Mouse (Mus musculus): Measurements from ENCODE around the gene Nek10. TPM values are rescaled to one million over a fixed set of nuclear protein-coding genes. Genes with fewer than 3 reads are reported as not detected.

Gene Nek10
- polyA plus RNA-seq (2014; fragmentation: Illumina TruSeq; extraction: RNeasy Lipid Tissue Mini Kit (QIAGEN cat#74804); ENCODE audit: low read depth, low replicate concordance), result 0.38 TPM

GRCm38 (mm10) chr14:14803115-14803514, at the start of gene Nek10:
Gene Nek10, plus strand, starts transcription at chr14:14803415.

Other genes with a start within 250 kb of the Nek10 start
- gene Slc4a7, start 101.1 kb upstream of the Nek10 start, polyA plus RNA-seq (2014; fragmentation: Illumina TruSeq; extraction: RNeasy Lipid Tissue Mini Kit (QIAGEN cat#74804); ENCODE audit: low read depth, low replicate concordance), result 201 TPM